Mouse (Mus musculus): ENCODE results near the gene Dqx1. TPM values are rescaled to one million over a fixed set of nuclear protein-coding genes. Genes with fewer than 3 reads are reported as not detected.

Gene Dqx1
- polyA plus RNA-seq, 1 experiment from 2014 or later: 0.93 TPM

DNA sequence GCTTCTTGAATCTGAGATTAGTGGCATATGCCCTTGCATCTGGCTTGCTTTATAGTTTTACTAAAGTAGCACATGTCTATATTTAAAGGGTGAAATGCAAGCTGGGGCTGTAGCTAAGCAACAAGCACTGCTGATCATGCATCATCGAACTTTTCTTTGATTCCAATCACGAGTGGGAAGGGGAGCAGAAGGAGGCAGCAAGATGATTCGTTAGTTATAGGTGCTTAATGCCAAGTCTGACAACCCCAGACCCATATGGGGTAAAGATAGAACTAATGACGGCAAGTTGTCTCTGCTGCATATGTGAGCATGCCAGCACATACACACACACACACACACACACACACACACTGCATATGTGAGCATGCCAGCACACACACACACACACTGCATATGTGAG, 46.5 kb downstream of the Dqx1 start:
- no peak overlapping the region for H3K27ac ChIP-seq (ENCODE audit: low read depth, low read length)
- no peaks in the 10 kb centered on the region for H3K27me3 ChIP-seq (ENCODE audit: control insufficient read depth, insufficient read depth, low read length)
- 83% methylated on average over 4 of the region's 4 CpGs for WGBS
- no peak for DNase-seq (ENCODE audit: low spot score)
- H3K4me2 ChIP-seq (replicated peaks; ENCODE audit: low read depth, low read length): no peak overlapping the region
- no peaks in the 10 kb centered on the region for H3K9me3 ChIP-seq (ENCODE audit: control insufficient read depth, low read length)
- peaks cover 12% of the 10 kb centered on the region; the same call in 1 of the 2 replicates for H3K4me1 ChIP-seq (replicated peaks; ENCODE audit: control insufficient read depth, insufficient read depth, low read length)
- no peaks in the 10 kb centered on the region for H3K36me3 ChIP-seq (ENCODE audit: control insufficient read depth, insufficient read depth, low read length)
- no peak overlapping the region for H3K9ac ChIP-seq (ENCODE audit: low read depth, low read length)
- no peak overlapping the region for H3K4me3 ChIP-seq (ENCODE audit: low read depth, low read length)
- ATAC-seq (ENCODE audit: low FRiP score): no peak

- DNase-seq (ENCODE audit: low spot score) (peak; percentile 89), ATAC-seq (ENCODE audit: low FRiP score) (peak; percentile 42)
- WGBS: 33% methylated on average over 13 of the region's 13 CpGs
- H3K27me3 ChIP-seq (ENCODE audit: control insufficient read depth, insufficient read depth, low read length): no peaks in the 10 kb centered on the region
- no peak overlapping the region for H3K9ac ChIP-seq (ENCODE audit: low read depth, low read length)
- H3K4me3 ChIP-seq (ENCODE audit: low read depth, low read length): peak overlapping the region; percentile 94; the same call in 1 of the 2 replicates
- peak overlapping the region; percentile 87 for H3K4me2 ChIP-seq (replicated peaks; ENCODE audit: low read depth, low read length)
- H3K9me3 ChIP-seq (ENCODE audit: control insufficient read depth, low read length): no peaks in the 10 kb centered on the region
- H3K4me1 ChIP-seq (replicated peaks; ENCODE audit: control insufficient read depth, insufficient read depth, low read length): peaks cover 11% of the 10 kb centered on the region; the same call in 1 of the 2 replicates
- no peaks in the 10 kb centered on the region for H3K36me3 ChIP-seq (ENCODE audit: control insufficient read depth, insufficient read depth, low read length)
- no peak overlapping the region for H3K27ac ChIP-seq (ENCODE audit: low read depth, low read length)
These were observed 50.1 kb downstream of the Dqx1 start for GRCm38 (mm10) chr6:83107566-83108400.

DNA sequence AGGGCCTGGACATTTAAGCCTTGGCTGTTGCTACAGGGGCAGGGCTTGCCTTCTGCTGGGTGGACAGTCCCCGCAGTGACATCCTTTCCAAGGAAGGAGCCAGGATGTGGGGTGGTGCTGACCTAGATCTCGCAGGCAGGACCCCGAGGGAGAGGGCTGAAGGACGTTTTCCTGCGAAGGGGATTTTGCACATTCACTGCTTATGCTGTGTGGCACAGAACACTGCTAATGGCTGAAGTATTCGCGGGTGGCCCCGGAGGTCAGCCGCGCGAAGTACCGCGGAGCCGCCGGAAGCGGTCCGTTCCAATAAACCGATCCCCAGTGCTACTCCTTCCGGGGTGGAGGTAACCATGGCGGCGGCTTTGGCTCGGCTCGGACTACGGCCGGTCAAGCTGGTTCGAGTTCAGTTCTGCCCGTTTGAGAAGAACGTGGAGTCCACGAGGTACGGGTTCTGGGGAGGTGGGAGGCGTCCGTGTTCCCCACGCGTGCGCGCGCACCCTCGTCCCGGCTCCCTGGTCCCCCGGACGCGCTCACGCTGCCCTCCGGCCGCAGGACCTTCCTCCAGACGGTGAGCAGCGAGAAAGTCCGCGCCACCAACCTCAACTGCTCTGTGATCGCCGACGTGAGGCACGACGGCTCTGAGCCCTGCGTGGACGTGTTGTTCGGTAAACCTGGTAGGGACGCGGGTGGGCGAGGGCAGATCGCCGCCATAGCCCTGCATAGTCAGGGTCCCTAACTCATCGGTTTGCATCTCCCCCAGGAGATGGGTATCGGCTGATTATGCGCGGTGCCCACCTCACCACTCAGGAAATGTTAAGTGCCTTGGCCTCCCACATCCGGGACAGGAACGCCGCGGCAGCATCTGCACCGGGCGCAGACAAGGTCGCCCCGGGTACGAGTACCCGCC, 51.4 kb downstream of the Dqx1 start, which contains the start of gene Mrpl53:
Gene Mrpl53, plus strand, starts transcription at position 279 of the 907 bp plus-strand sequence.
- H3K4me3 ChIP-seq (ENCODE audit: low read depth, low read length): peak within 1 kb of the TSS; percentile 94
- peak within 1 kb of the TSS; percentile 74 for H3K27ac ChIP-seq (ENCODE audit: low read depth, low read length)
- peaks cover 5% of the 10 kb centered on the region; the same call in 1 of the 2 replicates for H3K4me1 ChIP-seq (replicated peaks; ENCODE audit: control insufficient read depth, insufficient read depth, low read length)
- H3K9me3 ChIP-seq (ENCODE audit: control insufficient read depth, low read length): no peaks in the 10 kb centered on the region
- WGBS: under 1% methylated on average over 76 of the region's 76 CpGs
- no peaks in the 10 kb centered on the region for H3K27me3 ChIP-seq (ENCODE audit: control insufficient read depth, insufficient read depth, low read length)
- DNase-seq (ENCODE audit: low spot score): peak; percentile 88
- peak; percentile 89 for ATAC-seq (ENCODE audit: low FRiP score)
- peak within 1 kb of the TSS; percentile 90 for H3K9ac ChIP-seq (ENCODE audit: low read depth, low read length)
- no peaks in the 10 kb centered on the region for H3K36me3 ChIP-seq (ENCODE audit: control insufficient read depth, insufficient read depth, low read length)
- peak within 1 kb of the TSS; percentile 87 for H3K4me2 ChIP-seq (replicated peaks; ENCODE audit: low read depth, low read length)

DNA sequence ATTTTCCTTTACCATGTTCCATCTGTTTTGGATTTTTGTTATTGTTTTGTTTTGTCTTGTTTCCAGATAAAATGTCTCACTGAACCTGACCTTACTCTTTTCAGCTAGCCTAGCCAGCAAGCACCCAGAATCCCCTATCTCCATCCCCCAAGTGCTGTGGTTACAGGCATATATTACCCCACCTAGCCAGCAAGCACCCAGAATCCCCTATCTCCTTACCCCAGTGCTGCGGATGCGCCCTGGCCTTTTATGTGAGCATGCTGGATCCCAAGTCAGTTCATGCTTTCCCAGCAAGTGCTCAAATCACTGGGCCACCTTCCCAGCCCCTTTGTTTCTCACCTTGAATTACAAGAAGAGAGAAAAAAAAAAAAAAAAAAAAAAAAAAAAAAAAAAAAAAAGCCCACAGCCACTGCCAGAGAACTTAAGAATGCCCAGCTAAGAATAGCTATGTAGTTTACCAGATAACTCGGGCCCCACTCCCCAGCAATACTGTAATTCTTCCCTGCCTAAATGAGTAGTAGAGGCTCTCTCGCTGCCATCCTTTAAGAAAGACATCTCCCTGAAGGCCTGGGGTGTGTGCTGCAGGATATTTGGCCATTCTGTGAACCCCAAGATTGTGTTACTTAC, 54.0 kb downstream of the Dqx1 start:
- no peak for ATAC-seq (ENCODE audit: low FRiP score)
- WGBS: 95% methylated on average over 4 of the region's 4 CpGs

DNA sequence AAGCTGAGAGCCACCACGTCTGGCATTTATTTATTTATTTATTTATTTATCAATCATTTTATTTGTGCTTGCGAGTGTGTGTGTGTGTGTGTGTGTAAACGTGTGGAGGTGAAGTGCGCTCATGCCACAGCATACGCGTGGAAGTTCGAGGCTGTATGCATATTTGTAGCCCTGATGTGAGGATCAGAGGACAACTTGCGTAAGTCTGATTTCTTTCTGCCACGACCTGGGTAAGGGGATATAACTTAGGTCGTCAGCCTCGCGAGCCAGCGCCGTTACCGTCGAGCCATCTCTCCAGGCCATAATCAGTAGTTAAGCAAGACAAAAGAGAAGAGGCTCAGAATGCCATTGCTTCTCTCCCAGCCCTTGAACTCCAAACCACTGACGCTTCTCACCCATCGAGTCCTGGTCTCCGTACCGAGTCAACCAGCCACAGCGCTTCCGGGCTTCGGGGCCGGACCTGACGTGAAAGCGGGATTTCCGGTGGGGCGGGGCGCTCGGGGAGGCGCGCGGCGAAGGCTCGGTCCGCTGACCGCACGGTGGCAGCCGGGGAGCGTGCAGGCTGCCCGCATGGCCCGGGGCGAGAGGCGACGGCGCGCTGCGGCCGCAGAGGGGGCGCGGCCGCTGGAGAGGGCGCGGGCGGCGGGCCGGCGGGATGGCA, 57.5 kb downstream of the Dqx1 start, which contains the start of gene Mogs:
Gene Mogs, plus strand, starts transcription at position 486 of the 661 bp plus-strand sequence.
- ATAC-seq (ENCODE audit: low FRiP score): peak; percentile 92
- peak within 1 kb of the TSS; percentile 83 for H3K4me2 ChIP-seq (replicated peaks; ENCODE audit: low read depth, low read length)
- WGBS: 2% methylated on average over 56 of the region's 58 CpGs
- peak; percentile 93 for DNase-seq (ENCODE audit: low spot score)
- H3K36me3 ChIP-seq (ENCODE audit: control insufficient read depth, insufficient read depth, low read length): 0 out of 2 replicates have a peak, but pooled peaks cover 7% of the 10 kb centered on the region
- peaks cover 8% of the 10 kb centered on the region for H3K4me1 ChIP-seq (replicated peaks; ENCODE audit: control insufficient read depth, insufficient read depth, low read length)
- peak within 1 kb of the TSS; percentile 88 for H3K9ac ChIP-seq (ENCODE audit: low read depth, low read length)
- no peaks in the 10 kb centered on the region for H3K27me3 ChIP-seq (ENCODE audit: control insufficient read depth, insufficient read depth, low read length)
- H3K27ac ChIP-seq (ENCODE audit: low read depth, low read length): peak within 1 kb of the TSS; percentile 75
- H3K4me3 ChIP-seq (ENCODE audit: low read depth, low read length): peak within 1 kb of the TSS; percentile 88
- H3K9me3 ChIP-seq (ENCODE audit: control insufficient read depth, low read length): no peaks in the 10 kb centered on the region

More for the DNA sequence above, 54.0 kb downstream of the Dqx1 start:
- DNase-seq (ENCODE audit: low spot score): no peak
- Histone ChIP-seq H3K4me1 (replicated peaks; ENCODE audit: control insufficient read depth, insufficient read depth, low read length) (peaks cover 6% of the 10 kb centered on the region; the same call in 1 of the 2 replicates), H3K4me3 (ENCODE audit: low read depth, low read length) (no peak overlapping the region), H3K9ac (ENCODE audit: low read depth, low read length) (no peak overlapping the region), H3K36me3 (ENCODE audit: control insufficient read depth, insufficient read depth, low read length) (no peaks in the 10 kb centered on the region), H3K27ac (ENCODE audit: low read depth, low read length) (no peak overlapping the region), H3K9me3 (ENCODE audit: control insufficient read depth, low read length) (no peaks in the 10 kb centered on the region), H3K4me2 (replicated peaks; ENCODE audit: low read depth, low read length) (no peak overlapping the region), H3K27me3 (ENCODE audit: control insufficient read depth, insufficient read depth, low read length) (no peaks in the 10 kb centered on the region)

GRCm38 (mm10) chr6:83115682-83116372, 58.2 kb downstream of the Dqx1 start:
- no peaks in the 10 kb centered on the region for H3K9me3 ChIP-seq (ENCODE audit: control insufficient read depth, low read length)
- peak overlapping the region; percentile 88 for H3K4me3 ChIP-seq (ENCODE audit: low read depth, low read length)
- H3K27ac ChIP-seq (ENCODE audit: low read depth, low read length): peak overlapping the region; percentile 75
- ATAC-seq (ENCODE audit: low FRiP score) (peak; percentile 42), DNase-seq (ENCODE audit: low spot score) (peak; percentile 52)
- peak overlapping the region; percentile 88 for H3K9ac ChIP-seq (ENCODE audit: low read depth, low read length)
- WGBS: 3% methylated on average over 33 of the region's 48 CpGs
- 0 out of 2 replicates have a peak, but pooled peaks cover 7% of the 10 kb centered on the region for H3K36me3 ChIP-seq (ENCODE audit: control insufficient read depth, insufficient read depth, low read length)
- peaks cover 9% of the 10 kb centered on the region; the same call in 1 of the 2 replicates for H3K4me1 ChIP-seq (replicated peaks; ENCODE audit: control insufficient read depth, insufficient read depth, low read length)
- H3K27me3 ChIP-seq (ENCODE audit: control insufficient read depth, insufficient read depth, low read length): no peaks in the 10 kb centered on the region
- H3K4me2 ChIP-seq (replicated peaks; ENCODE audit: low read depth, low read length): peak overlapping the region; percentile 83

GRCm38 (mm10) chr6:83116373-83117164, 58.9 kb downstream of the Dqx1 start:
- Histone ChIP-seq H3K27ac (ENCODE audit: low read depth, low read length) (no peak overlapping the region), H3K36me3 (ENCODE audit: control insufficient read depth, insufficient read depth, low read length) (0 out of 2 replicates have a peak, but pooled peaks cover 7% of the 10 kb centered on the region), H3K4me1 (replicated peaks; ENCODE audit: control insufficient read depth, insufficient read depth, low read length) (peaks cover 9% of the 10 kb centered on the region; the same call in 1 of the 2 replicates), H3K27me3 (ENCODE audit: control insufficient read depth, insufficient read depth, low read length) (no peaks in the 10 kb centered on the region), H3K9ac (ENCODE audit: low read depth, low read length) (peak overlapping the region; percentile 88), H3K9me3 (ENCODE audit: control insufficient read depth, low read length) (no peaks in the 10 kb centered on the region), H3K4me3 (ENCODE audit: low read depth, low read length) (peak overlapping the region; percentile 88), H3K4me2 (replicated peaks; ENCODE audit: low read depth, low read length) (peak overlapping the region; percentile 83)
- ATAC-seq (ENCODE audit: low FRiP score) (no peak), DNase-seq (ENCODE audit: low spot score) (no peak)
- 81% methylated on average over 11 of the region's 11 CpGs for WGBS
